Mouse (Mus musculus): ENCODE measurements around the gene Lrrc25. TPM values are rescaled to one million over a fixed set of nuclear protein-coding genes. Genes with fewer than 3 reads are reported as not detected.

Gene Lrrc25
- polyA plus RNA-seq, 1 experiment from 2014 or later, result 7.4 TPM

DNA sequence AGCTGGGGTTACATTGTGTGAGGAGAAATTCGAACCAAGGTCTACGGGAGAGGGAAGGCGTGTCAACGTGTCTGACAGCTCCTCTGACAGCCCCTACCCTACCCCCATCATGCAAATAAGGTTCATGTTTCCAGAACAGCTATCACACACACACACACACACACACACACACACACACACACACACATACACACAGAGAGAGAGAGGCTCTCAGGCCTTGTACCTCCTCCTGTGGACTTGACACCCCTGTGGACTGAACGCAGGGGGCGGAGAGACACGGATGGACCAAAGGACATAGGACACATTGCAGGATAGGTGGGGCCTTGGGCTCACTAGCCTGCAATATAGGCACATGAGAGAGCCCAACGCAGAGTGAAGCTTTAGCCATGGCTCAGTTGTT is 20.9 kb downstream of the Lrrc25 start:
- H3K27ac ChIP-seq (replicated peaks), result peak overlapping the region; percentile 70
- H3K9ac ChIP-seq, result no peak overlapping the region
- no peak overlapping the region for H3K4me2 ChIP-seq
- H3K27me3 ChIP-seq, result peaks cover 5% of the 10 kb centered on the region; the same call in 1 of the 2 replicates
- peak; percentile 65 for ATAC-seq (ENCODE audit: insufficient read depth)
- no peaks in the 10 kb centered on the region for H3K9me3 ChIP-seq (replicated peaks)
- peaks cover 53% of the 10 kb centered on the region for H3K4me1 ChIP-seq (replicated peaks)
- H3K36me3 ChIP-seq (replicated peaks), result no peaks in the 10 kb centered on the region
- WGBS (ENCODE audit: insufficient replicate concordance), result 49% methylated on average over 8 of the region's 8 CpGs
- no peak overlapping the region for H3K4me3 ChIP-seq (replicated peaks)

DNA sequence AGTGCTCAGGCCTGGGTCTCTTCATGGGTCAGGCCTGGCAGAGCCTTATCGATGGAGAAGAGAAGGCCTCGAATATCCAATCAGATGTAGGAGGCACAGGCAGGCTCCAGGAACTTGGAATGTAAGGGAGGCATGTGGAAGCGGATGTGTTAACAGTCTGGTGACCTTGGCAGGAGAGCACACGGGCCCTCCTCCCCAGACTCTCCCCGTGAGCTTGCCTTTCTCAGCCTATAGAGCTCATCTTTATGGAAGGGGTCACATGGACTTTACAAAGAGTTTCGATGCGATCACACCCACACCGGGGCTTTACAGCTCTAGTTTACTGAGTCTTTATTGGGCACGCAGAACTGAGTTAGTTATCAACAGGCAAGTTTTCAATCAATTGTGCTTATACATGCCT is 22.8 kb downstream of the Lrrc25 start:
- H3K4me2 ChIP-seq, result no peak overlapping the region
- H3K9ac ChIP-seq, result no peak overlapping the region
- no peaks in the 10 kb centered on the region for H3K36me3 ChIP-seq (replicated peaks)
- no peak for ATAC-seq (ENCODE audit: insufficient read depth)
- H3K4me3 ChIP-seq (replicated peaks), result no peak overlapping the region
- no peaks in the 10 kb centered on the region for H3K9me3 ChIP-seq (replicated peaks)
- H3K27ac ChIP-seq (replicated peaks), result no peak overlapping the region
- WGBS (ENCODE audit: insufficient replicate concordance), result 65% methylated on average over 9 of the region's 9 CpGs
- H3K4me1 ChIP-seq (replicated peaks), result peaks cover 44% of the 10 kb centered on the region
- H3K27me3 ChIP-seq, result no peaks in the 10 kb centered on the region

DNA sequence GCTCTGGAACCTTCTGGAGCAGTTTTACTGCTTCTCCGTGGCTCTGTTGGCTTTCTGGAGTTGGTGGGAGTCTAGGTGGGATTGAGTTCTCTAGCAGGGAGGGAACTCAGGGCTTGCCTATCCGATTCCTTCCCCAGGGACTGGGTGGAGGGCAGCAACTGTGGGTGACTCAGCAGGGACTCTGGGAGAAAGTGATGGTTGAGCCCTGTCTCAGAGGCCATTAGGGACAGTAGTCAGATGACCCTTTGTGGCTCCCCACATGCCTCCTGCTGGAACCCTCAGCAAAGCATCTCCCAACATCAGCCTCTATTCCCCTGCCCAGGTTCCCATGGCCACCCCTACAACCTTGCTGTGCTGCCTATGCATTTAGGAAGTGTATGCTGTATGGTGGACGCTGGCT is 27.1 kb downstream of the Lrrc25 start:
- H3K4me2 ChIP-seq, result no peak overlapping the region
- no peak for ATAC-seq (ENCODE audit: insufficient read depth)
- H3K4me3 ChIP-seq (replicated peaks), result no peak overlapping the region
- H3K4me1 ChIP-seq (replicated peaks), result peaks cover 26% of the 10 kb centered on the region
- H3K9me3 ChIP-seq (replicated peaks), result no peaks in the 10 kb centered on the region
- WGBS (ENCODE audit: insufficient replicate concordance), result 57% methylated on average over 3 of the region's 3 CpGs
- H3K27ac ChIP-seq (replicated peaks), result no peak overlapping the region
- no peaks in the 10 kb centered on the region for H3K36me3 ChIP-seq (replicated peaks)
- H3K9ac ChIP-seq, result no peak overlapping the region
- no peaks in the 10 kb centered on the region for H3K27me3 ChIP-seq

DNA sequence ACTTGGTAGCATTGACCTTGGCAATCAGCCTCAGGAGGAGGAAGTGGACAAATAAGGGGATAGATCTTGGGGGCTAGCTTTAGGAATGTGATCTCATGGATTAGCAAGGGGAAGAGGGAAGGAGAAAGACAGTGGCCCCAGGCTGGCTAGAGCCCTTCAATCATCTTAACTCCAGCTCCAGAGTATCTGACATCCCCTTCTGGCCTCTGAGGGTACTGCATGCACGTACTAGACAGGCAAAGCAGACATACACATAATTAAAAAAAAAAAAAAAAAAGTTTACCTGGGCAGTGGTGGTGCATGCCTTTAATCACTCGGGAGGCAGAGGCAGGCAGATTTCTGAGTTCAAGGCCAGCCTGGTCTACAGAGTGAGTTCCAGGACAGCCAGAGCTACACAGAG is 28.1 kb downstream of the Lrrc25 start:
- H3K4me1 ChIP-seq (replicated peaks), result peaks cover 32% of the 10 kb centered on the region
- 71% methylated on average over 2 of the region's 2 CpGs for WGBS (ENCODE audit: insufficient replicate concordance)
- no peaks in the 10 kb centered on the region for H3K27me3 ChIP-seq
- H3K36me3 ChIP-seq (replicated peaks), result no peaks in the 10 kb centered on the region
- no peak overlapping the region for H3K4me2 ChIP-seq
- no peak overlapping the region for H3K9ac ChIP-seq
- no peaks in the 10 kb centered on the region for H3K9me3 ChIP-seq (replicated peaks)
- ATAC-seq (ENCODE audit: insufficient read depth), result no peak
- H3K4me3 ChIP-seq (replicated peaks), result no peak overlapping the region
- no peak overlapping the region for H3K27ac ChIP-seq (replicated peaks)

DNA sequence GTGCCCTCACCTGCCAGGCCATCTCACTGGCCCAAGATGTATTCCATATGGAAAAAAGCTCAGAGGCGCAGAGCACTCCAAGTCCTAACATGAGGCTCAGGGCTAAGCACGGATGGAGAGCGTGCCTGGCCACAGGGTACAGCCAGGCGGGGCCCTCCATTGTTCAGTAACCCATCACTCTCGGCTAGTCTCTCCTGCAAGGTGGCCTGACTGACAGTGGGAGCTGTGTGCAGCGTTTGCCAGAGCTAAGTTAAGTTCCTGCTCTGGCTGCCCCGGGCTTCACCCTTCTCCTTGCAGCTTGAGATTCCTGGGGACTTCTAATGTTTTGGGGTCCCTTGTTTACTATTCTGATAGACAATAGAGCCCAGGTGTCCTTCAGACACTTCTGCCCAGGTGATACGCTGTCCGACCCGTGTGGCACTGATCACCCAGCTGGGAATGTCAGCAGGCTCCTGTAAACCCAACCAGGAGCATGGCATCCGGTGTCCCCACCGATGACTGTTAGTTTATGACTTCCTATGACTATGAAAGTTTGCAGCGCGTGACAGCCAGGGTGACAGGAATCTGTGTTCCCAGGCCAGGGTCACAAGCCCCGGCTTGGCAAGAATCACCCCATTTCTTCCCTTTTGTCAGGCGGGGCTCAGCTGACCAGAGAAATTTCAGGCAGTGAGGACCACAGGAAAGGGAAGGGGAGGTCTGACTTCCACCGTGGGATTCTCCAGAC is 29.7 kb downstream of the Lrrc25 start:
- H3K9me3 ChIP-seq (replicated peaks), result no peaks in the 10 kb centered on the region
- no peak overlapping the region for H3K27ac ChIP-seq (replicated peaks)
- no peak overlapping the region for H3K4me3 ChIP-seq (replicated peaks)
- 49% methylated on average over 17 of the region's 17 CpGs for WGBS (ENCODE audit: insufficient replicate concordance)
- H3K36me3 ChIP-seq (replicated peaks), result peaks cover 15% of the 10 kb centered on the region
- no peak overlapping the region for H3K4me2 ChIP-seq
- ATAC-seq (ENCODE audit: insufficient read depth), result no peak
- H3K4me1 ChIP-seq (replicated peaks), result peaks cover 45% of the 10 kb centered on the region
- H3K9ac ChIP-seq, result no peak overlapping the region
- no peaks in the 10 kb centered on the region for H3K27me3 ChIP-seq

DNA sequence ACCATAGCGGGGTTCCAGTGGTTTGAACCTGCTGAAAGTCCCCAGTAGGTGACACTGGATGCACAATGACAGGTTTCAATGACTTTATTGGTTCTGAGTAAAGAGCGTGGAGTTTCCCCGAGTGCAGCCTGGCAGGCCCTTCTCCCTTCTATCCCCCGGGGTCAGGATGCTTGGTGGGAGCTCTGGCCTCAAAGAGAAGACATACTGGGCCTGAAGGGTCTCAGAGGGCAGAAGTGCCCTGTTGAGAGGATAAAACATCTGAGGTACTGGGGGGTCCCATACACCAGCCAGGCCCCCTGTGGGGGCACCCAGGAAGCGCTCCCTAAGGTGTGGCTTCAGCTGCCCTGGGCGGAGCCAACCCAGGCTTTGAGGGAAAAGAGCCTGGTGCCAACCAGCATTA is 30.4 kb downstream of the Lrrc25 start:
- peaks cover 22% of the 10 kb centered on the region for H3K36me3 ChIP-seq (replicated peaks)
- H3K9ac ChIP-seq, result no peak overlapping the region
- H3K4me1 ChIP-seq (replicated peaks), result peaks cover 45% of the 10 kb centered on the region
- WGBS (ENCODE audit: insufficient replicate concordance), result 74% methylated on average over 6 of the region's 6 CpGs
- no peak for ATAC-seq (ENCODE audit: insufficient read depth)
- H3K4me2 ChIP-seq, result no peak overlapping the region
- no peaks in the 10 kb centered on the region for H3K9me3 ChIP-seq (replicated peaks)
- H3K27me3 ChIP-seq, result no peaks in the 10 kb centered on the region
- 0 out of 2 replicates have a peak overlapping the region, but pooled peaks have one; percentile 64 for H3K27ac ChIP-seq (replicated peaks)
- H3K4me3 ChIP-seq (replicated peaks), result no peak overlapping the region

DNA sequence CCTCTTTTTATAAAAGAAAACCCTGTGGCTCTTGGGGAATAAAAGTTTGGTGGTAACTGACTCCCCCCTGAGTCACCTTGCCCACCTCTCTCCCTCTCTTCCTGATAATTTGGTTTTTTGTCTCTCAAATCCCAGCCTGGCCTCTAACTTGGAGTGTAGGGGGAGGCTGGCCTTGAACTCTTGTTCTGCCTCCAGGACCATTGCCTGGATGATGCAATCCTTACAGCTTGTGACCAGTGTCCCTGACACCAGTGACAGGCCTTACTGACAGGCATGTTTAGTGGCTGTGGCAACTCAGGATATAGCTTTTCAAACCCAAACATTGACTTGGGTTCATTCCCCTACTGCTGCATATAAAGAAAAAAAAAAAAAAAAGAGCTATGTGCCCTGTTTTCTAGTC is 30.8 kb downstream of the Lrrc25 start:
- Histone ChIP-seq H3K9ac (no peak overlapping the region), H3K4me1 (replicated peaks) (peaks cover 45% of the 10 kb centered on the region), H3K4me3 (replicated peaks) (no peak overlapping the region), H3K27me3 (no peaks in the 10 kb centered on the region), H3K9me3 (replicated peaks) (no peaks in the 10 kb centered on the region), H3K4me2 (no peak overlapping the region), H3K36me3 (replicated peaks) (peaks cover 25% of the 10 kb centered on the region), H3K27ac (replicated peaks) (0 out of 2 replicates have a peak overlapping the region, but pooled peaks have one; percentile 64)
- no peak for ATAC-seq (ENCODE audit: insufficient read depth)

DNA sequence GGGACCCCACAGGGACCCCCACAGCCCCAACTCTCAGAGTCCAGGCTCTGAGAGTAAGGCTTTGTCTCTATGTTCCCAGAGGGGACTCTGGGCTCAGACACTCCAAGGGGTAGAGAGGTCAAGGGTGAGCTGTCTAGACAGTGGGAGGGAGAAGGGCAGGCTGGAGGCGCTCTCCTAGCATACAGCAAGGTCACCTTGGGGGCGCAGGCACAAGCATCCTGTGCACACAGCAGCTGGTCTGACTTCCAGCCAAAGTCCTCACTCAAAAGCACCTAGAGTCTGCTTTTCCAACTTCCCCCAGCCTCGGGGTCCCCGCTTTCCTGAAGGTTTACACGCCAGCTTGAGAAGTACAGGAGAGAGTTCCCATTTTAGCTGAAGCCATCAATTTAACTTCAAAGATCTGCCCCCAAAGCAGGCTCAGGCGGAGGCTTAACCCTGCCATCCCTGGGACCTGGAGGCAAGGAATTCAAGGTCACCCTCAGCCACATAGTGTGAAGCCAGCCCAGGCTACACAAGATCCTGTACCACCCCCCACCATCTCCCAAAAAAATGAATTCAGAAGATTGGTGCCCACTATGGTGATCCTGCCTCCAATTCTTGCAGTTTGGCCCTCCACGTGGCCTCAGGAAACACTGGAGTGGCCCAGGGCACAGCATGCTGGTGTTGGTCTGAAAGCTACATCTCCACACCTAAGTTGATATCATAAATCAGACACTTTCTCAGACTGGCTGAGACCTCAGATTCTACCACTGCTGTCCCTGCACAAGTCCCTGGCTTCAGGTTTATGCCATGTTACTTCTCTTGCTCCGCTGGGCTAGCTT is 31.6 kb downstream of the Lrrc25 start:
- 0 out of 2 replicates have a peak overlapping the region, but pooled peaks have one; percentile 11 for H3K9ac ChIP-seq
- ATAC-seq (ENCODE audit: insufficient read depth), result no peak

DNA sequence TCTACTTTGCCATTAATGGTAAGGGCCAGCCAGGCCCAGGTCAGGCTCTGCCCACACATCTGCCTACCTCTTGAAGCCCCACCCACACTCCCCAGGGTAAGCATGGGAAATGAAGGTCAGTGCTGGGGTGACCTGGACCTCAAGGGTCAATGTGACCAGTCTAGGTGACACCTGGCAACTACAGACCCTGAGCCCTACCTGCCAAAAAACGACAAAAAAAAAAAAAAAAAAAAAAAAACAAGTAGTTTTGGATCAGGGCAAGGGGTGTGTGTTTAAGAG is 32.1 kb downstream of the Lrrc25 start:
- Histone ChIP-seq H3K4me1 (replicated peaks) (peaks cover 45% of the 10 kb centered on the region), H3K27me3 (no peaks in the 10 kb centered on the region), H3K27ac (replicated peaks) (peak overlapping the region; percentile 64; the same call in 1 of the 2 replicates), H3K9ac (0 out of 2 replicates have a peak overlapping the region, but pooled peaks have one; percentile 11), H3K36me3 (replicated peaks) (peaks cover 34% of the 10 kb centered on the region), H3K4me2 (no peak overlapping the region), H3K4me3 (replicated peaks) (no peak overlapping the region), H3K9me3 (replicated peaks) (no peaks in the 10 kb centered on the region)
- 29% methylated on average over 1 of the region's 1 CpGs for WGBS (ENCODE audit: insufficient replicate concordance)
- ATAC-seq (ENCODE audit: insufficient read depth), result peak; percentile 37

More for the DNA sequence above, 31.6 kb downstream of the Lrrc25 start:
- H3K4me2 ChIP-seq, result no peak overlapping the region
- no peaks in the 10 kb centered on the region for H3K27me3 ChIP-seq
- peaks cover 33% of the 10 kb centered on the region for H3K36me3 ChIP-seq (replicated peaks)
- H3K27ac ChIP-seq (replicated peaks), result peak overlapping the region; percentile 64
- 65% methylated on average over 8 of the region's 8 CpGs for WGBS (ENCODE audit: insufficient replicate concordance)
- H3K4me1 ChIP-seq (replicated peaks), result peaks cover 45% of the 10 kb centered on the region
- H3K4me3 ChIP-seq (replicated peaks), result no peak overlapping the region
- H3K9me3 ChIP-seq (replicated peaks), result no peaks in the 10 kb centered on the region

DNA sequence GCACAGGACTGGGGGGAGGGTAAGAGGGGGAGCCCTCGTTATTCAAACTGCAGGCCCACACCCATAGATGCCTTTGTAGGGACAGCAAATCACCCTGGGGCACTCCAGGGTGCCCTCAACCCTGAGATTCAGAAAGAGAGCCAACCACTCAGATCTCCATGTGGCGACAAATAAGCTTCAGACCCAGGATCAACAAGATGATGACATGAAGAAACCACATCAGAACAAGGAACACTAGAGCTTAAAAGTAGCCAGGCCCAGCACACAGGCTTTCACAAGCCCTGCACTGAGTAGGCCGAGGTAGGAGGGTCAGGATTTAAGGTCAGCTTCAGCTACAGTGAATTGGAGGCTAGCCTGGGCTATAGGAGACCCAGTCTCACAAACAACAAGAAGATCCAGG is 33.0 kb downstream of the Lrrc25 start:
- Histone ChIP-seq H3K9me3 (replicated peaks) (no peaks in the 10 kb centered on the region), H3K27me3 (no peaks in the 10 kb centered on the region), H3K4me2 (no peak overlapping the region), H3K36me3 (replicated peaks) (peaks cover 34% of the 10 kb centered on the region), H3K27ac (replicated peaks) (peak overlapping the region; percentile 26), H3K9ac (no peak overlapping the region), H3K4me3 (replicated peaks) (no peak overlapping the region), H3K4me1 (replicated peaks) (peaks cover 45% of the 10 kb centered on the region)
- ATAC-seq (ENCODE audit: insufficient read depth), result no peak
- 48% methylated on average over 3 of the region's 3 CpGs for WGBS (ENCODE audit: insufficient replicate concordance)

DNA sequence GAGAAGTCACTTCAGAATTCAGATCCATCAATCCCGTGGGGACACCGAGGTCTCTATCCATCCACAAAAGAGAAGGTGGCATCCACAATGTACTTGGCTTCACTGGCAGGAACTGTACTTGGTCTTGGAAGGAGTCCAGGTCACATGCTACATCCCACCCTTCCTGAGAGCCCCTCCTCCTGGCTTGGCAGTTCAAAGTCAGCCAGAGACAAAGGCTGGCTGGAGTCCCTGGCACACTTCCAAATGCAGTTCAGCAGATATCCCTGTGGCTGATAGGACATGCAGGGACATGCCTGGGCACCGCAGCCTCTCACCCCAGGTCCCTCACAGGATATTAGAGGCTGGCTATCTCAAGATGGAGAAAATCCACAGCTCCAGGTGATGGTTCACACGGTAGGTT is 33.4 kb downstream of the Lrrc25 start:
- H3K27ac ChIP-seq (replicated peaks), result peak overlapping the region; percentile 26
- peak; percentile 33; the same call in 1 of the 2 replicates for ATAC-seq (ENCODE audit: insufficient read depth)

More for the DNA sequence above, 33.4 kb downstream of the Lrrc25 start:
- H3K9ac ChIP-seq, result no peak overlapping the region
- whole genome bisulfite sequencing (ENCODE audit: insufficient replicate concordance), result 67% methylated on average over 4 of the region's 4 CpGs
- no peak overlapping the region for H3K4me2 ChIP-seq
- H3K4me1 ChIP-seq (replicated peaks), result peaks cover 48% of the 10 kb centered on the region
- H3K9me3 ChIP-seq (replicated peaks), result no peaks in the 10 kb centered on the region
- peaks cover 34% of the 10 kb centered on the region for H3K36me3 ChIP-seq (replicated peaks)
- H3K4me3 ChIP-seq (replicated peaks), result no peak overlapping the region
- H3K27me3 ChIP-seq, result no peaks in the 10 kb centered on the region
